Mouse (Mus musculus) lung, embryonic 16.5 days (tissue): ENCODE measurements around the gene Zmynd8. TPM values are rescaled to one million over a fixed set of nuclear protein-coding genes. Genes with fewer than 3 reads are reported as not detected.

Source experiments
- ATAC-seq: fragments of 200-750 bp; cut with Nextera tagmentation; 2 replicates; pipeline ENCODE4 v1.8.0; 2017; ENCODE audit warnings: low read depth, mild to moderate bottlenecking, moderate library complexity
- H3K27ac ChIP-seq: fragments of 300-500 bp; sonication (generic); 2 replicates; pipeline ENCODE4 v1.5.1; 2014; ENCODE audit warnings: mild to moderate bottlenecking, control low read depth, low read length
- H3K27me3 ChIP-seq: fragments of 300-500 bp; sonication (generic); 2 replicates; pipeline ENCODE4 v1.6.1; 2014; ENCODE audit warnings: low read depth, low read length, mixed read lengths; ENCODE audit not compliant: control insufficient read depth, insufficient read depth
- H3K36me3 ChIP-seq: fragments of 300-500 bp; sonication (generic); 2 replicates; pipeline ENCODE4 v1.6.1; 2014; ENCODE audit warnings: low read length; ENCODE audit not compliant: control insufficient read depth, insufficient read depth
- H3K4me1 ChIP-seq: fragments of 300-500 bp; sonication (generic); replicated peaks from 2 replicates; pipeline ENCODE4 v1.6.1; 2014; ENCODE audit warnings: low read length, mixed read lengths; ENCODE audit not compliant: control insufficient read depth, insufficient read depth
- H3K4me2 ChIP-seq: fragments of 300-500 bp; sonication (generic); 2 replicates; pipeline ENCODE4 v1.6.1; 2014; ENCODE audit warnings: low read depth, low read length, control low read depth
- H3K4me3 ChIP-seq: fragments of 300-500 bp; sonication (generic); 2 replicates; pipeline ENCODE4 v1.5.1; 2014; ENCODE audit warnings: mild to moderate bottlenecking, low read length, control low read depth
- H3K9ac ChIP-seq: fragments of 300-500 bp; sonication (generic); 2 replicates; pipeline ENCODE4 v1.6.1; 2014; ENCODE audit warnings: low read length, control low read depth
- H3K9me3 ChIP-seq: fragments of 300-500 bp; sonication (generic); 2 replicates; pipeline ENCODE4 v1.6.1; 2016; ENCODE audit warnings: low read length; ENCODE audit not compliant: control insufficient read depth
- WGBS: fragments of 180-500 bp; shearing (Covaris S2); extraction: QIAGEN DNeasy Blood & Tissue Kit; methylation state at CpG from one replicate; pipeline ENCODE4 v1.1.7; 2014; 5-methylcytosine and 5-hydroxymethylcytosine counted together
- microRNA-seq: library from miRNA; unstranded; fragments of <30 nt; microRNA quantifications from one replicate; pipeline ENCODE4, GENCODE M21; 2016
- polyA plus RNA-seq: library from polyadenylated mRNA; unstranded; fragments of >200 nt; fragmentation: Nextera tagmentation; extraction: Ambion mirVana; gene quantifications from 2 replicates; pipeline ENCODE4 v1.2.1, GENCODE M21; 2015

Zmynd8 gene
- polyA plus RNA-seq, 1 experiment from 2014 or later = 48.7 TPM

- no peaks in the 10 kb centered on the region for H3K4me1 ChIP-seq
- H3K36me3 ChIP-seq = no peaks in the 10 kb centered on the region
- no peak for ATAC-seq
- H3K27ac ChIP-seq = no peak overlapping the region
- no peaks in the 10 kb centered on the region for H3K9me3 ChIP-seq
- no peak overlapping the region for H3K9ac ChIP-seq
- no peaks in the 10 kb centered on the region; the same call in 1 of the 2 replicates for H3K27me3 ChIP-seq
- WGBS = 50% methylated on average over 7 of the region's 7 CpGs
- H3K4me3 ChIP-seq = no peak overlapping the region
- H3K4me2 ChIP-seq = no peak overlapping the region
Observed at GRCm38 (mm10) chr2:165747975-165748374, 150.8 kb downstream of the Zmynd8 start.

- 71% methylated on average over 18 of the region's 18 CpGs for WGBS
- Histone ChIP-seq H3K27ac (no peak overlapping the region), H3K36me3 (no peaks in the 10 kb centered on the region), H3K4me1 (no peaks in the 10 kb centered on the region), H3K4me2 (no peak overlapping the region), H3K27me3 (no peaks in the 10 kb centered on the region; the same call in 1 of the 2 replicates), H3K4me3 (no peak overlapping the region), H3K9me3 (no peaks in the 10 kb centered on the region), H3K9ac (no peak overlapping the region)
- ATAC-seq = no peak
Observed at GRCm38 (mm10) chr2:165745306-165746098, 153.3 kb downstream of the Zmynd8 start.

GRCm38 (mm10) chr2:165742210-165742786 lies 156.5 kb downstream of the Zmynd8 start:
- no peaks in the 10 kb centered on the region for H3K36me3 ChIP-seq
- H3K9ac ChIP-seq = no peak overlapping the region
- 32% methylated on average over 21 of the region's 21 CpGs for WGBS
- H3K4me2 ChIP-seq = no peak overlapping the region
- H3K27me3 ChIP-seq = no peaks in the 10 kb centered on the region
- no peak for ATAC-seq
- H3K27ac ChIP-seq = no peak overlapping the region
- no peaks in the 10 kb centered on the region for H3K4me1 ChIP-seq
- no peaks in the 10 kb centered on the region for H3K9me3 ChIP-seq
- H3K4me3 ChIP-seq = no peak overlapping the region

- Histone ChIP-seq H3K36me3 (no peaks in the 10 kb centered on the region), H3K4me1 (no peaks in the 10 kb centered on the region), H3K27ac (no peak overlapping the region), H3K4me2 (no peak overlapping the region), H3K4me3 (no peak overlapping the region), H3K9me3 (no peaks in the 10 kb centered on the region), H3K9ac (no peak overlapping the region), H3K27me3 (no peaks in the 10 kb centered on the region)
- no peak for ATAC-seq
- WGBS = 29% methylated on average over 11 of the region's 11 CpGs
Observed at GRCm38 (mm10) chr2:165741526-165742050, 157.2 kb downstream of the Zmynd8 start.

GRCm38 (mm10) chr2:165740982-165741381 lies 157.8 kb downstream of the Zmynd8 start:
- no peak overlapping the region for H3K27ac ChIP-seq
- 8% methylated on average over 9 of the region's 9 CpGs for WGBS
- peak; percentile 43; the same call in 1 of the 2 replicates for ATAC-seq
- H3K4me3 ChIP-seq = no peak overlapping the region
- H3K4me1 ChIP-seq = no peaks in the 10 kb centered on the region
- H3K9me3 ChIP-seq = no peaks in the 10 kb centered on the region
- H3K27me3 ChIP-seq = no peaks in the 10 kb centered on the region
- no peak overlapping the region for H3K9ac ChIP-seq
- H3K36me3 ChIP-seq = no peaks in the 10 kb centered on the region
- H3K4me2 ChIP-seq = no peak overlapping the region

GRCm38 (mm10) chr2:165740381-165740780 lies 158.4 kb downstream of the Zmynd8 start:
- H3K4me2 ChIP-seq = no peak overlapping the region
- no peaks in the 10 kb centered on the region for H3K27me3 ChIP-seq
- no peaks in the 10 kb centered on the region for H3K4me1 ChIP-seq
- 55% methylated on average over 5 of the region's 5 CpGs for WGBS
- H3K36me3 ChIP-seq = no peaks in the 10 kb centered on the region
- H3K9me3 ChIP-seq = no peaks in the 10 kb centered on the region
- no peak overlapping the region for H3K9ac ChIP-seq
- H3K4me3 ChIP-seq = no peak overlapping the region
- no peak overlapping the region for H3K27ac ChIP-seq
- ATAC-seq = no peak

GRCm38 (mm10) chr2:165736297-165736696 lies 162.5 kb downstream of the Zmynd8 start:
- H3K9ac ChIP-seq = no peak overlapping the region
- no peaks in the 10 kb centered on the region for H3K4me1 ChIP-seq
- H3K4me2 ChIP-seq = no peak overlapping the region
- H3K27ac ChIP-seq = no peak overlapping the region
- ATAC-seq = no peak
- no peaks in the 10 kb centered on the region for H3K36me3 ChIP-seq
- no peaks in the 10 kb centered on the region for H3K9me3 ChIP-seq
- H3K4me3 ChIP-seq = no peak overlapping the region
- 26% methylated on average over 2 of the region's 2 CpGs for WGBS
- no peaks in the 10 kb centered on the region for H3K27me3 ChIP-seq

Small RNA genes lying within 50 kb of the gene (microRNA-seq; reads per million reads assigned to microRNA genes)
- gene Gm22692 = not detected

Other genes with a start within 250 kb of the Zmynd8 start
- 11.5 and 12.1 TPM in 2 replicates for gene Ncoa3, start 93.6 kb upstream of the Zmynd8 start, polyA plus RNA-seq